ENCODE assay signal across 8 mouse cellular contexts in genomic region chr7:30729396-30730063, GRCm38 (mm10). TPM values are rescaled to one million over a fixed set of nuclear protein-coding genes. Genes with fewer than 3 reads are reported as not detected.
DNase-seq lines count a peak whose midpoint lies in the region; ATAC-seq lines count a peak whose summit lies in the region.

Tmem147 (minus strand) TSS chr7:30729540.

- peaks cover 31% of the 10 kb centered on the region for H3K36me3 ChIP-seq in hindbrain, embryonic 14.5 days (replicated peaks; ENCODE audit: control insufficient read depth, insufficient read depth)

- H3K4me2 ChIP-seq in hindbrain, embryonic 14.5 days (replicated peaks) = peak within 1 kb of the TSS; percentile 65

- H3K9ac ChIP-seq in hindbrain, embryonic 14.5 days = peak within 1 kb of the TSS; percentile 88

- H3K4me1 ChIP-seq in hindbrain, embryonic 14.5 days (replicated peaks; ENCODE audit: control insufficient read depth, insufficient read depth, low read length) = peaks cover 26% of the 10 kb centered on the region

- peak; percentile 96 for ATAC-seq in hindbrain, embryonic 14.5 days (ENCODE audit: low FRiP score)

- no peaks in the 10 kb centered on the region for H3K9me3 ChIP-seq in hindbrain, embryonic 14.5 days (ENCODE audit: control insufficient read depth, low read length)

- under 1% methylated on average over 59 of the region's 60 CpGs for WGBS in hindbrain, embryonic 14.5 days

- peak; percentile 98 for DNase-seq in R1 (ENCODE audit: low read depth, low spot score)
- DNase-seq in cerebellum, postnatal 25 days = peak; percentile 99
- peak; percentile 93 to 95 for DNase-seq in frontal cortex, postnatal 25 days (ENCODE audit: low spot score in 2 of 2)
- DNase-seq in hindbrain, embryonic 14.5 days (ENCODE audit: low spot score) = peak; percentile 98
- peak; percentile 95 to 96 for DNase-seq in layer of hippocampus, postnatal 36 days
- peak; percentile 97 for DNase-seq in lung, postnatal 36 days
- DNase-seq in retina, postnatal 1 day = peak; percentile 96
- DNase-seq in urinary bladder, adult 18-20 months (ENCODE audit: low spot score in 2 of 2) = peak; percentile 91 to 96

- peak within 1 kb of the TSS; percentile 91 for H3K27ac ChIP-seq in hindbrain, embryonic 14.5 days

- H3K27me3 ChIP-seq in hindbrain, embryonic 14.5 days (ENCODE audit: control insufficient read depth, insufficient read depth, low read length) = no peaks in the 10 kb centered on the region

- peak within 1 kb of the TSS; percentile 78 for H3K4me3 ChIP-seq in hindbrain, embryonic 14.5 days (replicated peaks; ENCODE audit: low read length)

RNA-seq across cellular contexts. Expression of gene Tmem147, which starts in this region (rescaled TPM):
- polyA plus RNA-seq in hindbrain, embryonic 14.5 days (2014; fragmentation: Nextera tagmentation; extraction: Ambion mirVana) = 281 and 319 TPM in 2 replicates
- total RNA-seq in layer of hippocampus, postnatal 36 days (2021) = 100 to 1,000 TPM; 107 to 118 TPM

Comparison
In these comparisons a context has a peak if more than half of its experiments do, and no peak if none do; other contexts are left out.
1. Peak in every context shown above with its lines: DNase-seq, ATAC-seq, H3K4me3 ChIP-seq and H3K27ac ChIP-seq.